Mouse (Mus musculus) limb, embryonic 13.5 days (tissue): ENCODE data around the gene Ovol2. TPM values are rescaled to one million over a fixed set of nuclear protein-coding genes. Genes with fewer than 3 reads are reported as not detected.
A peak's percentile ranks its signal among the peaks of the same experiment; 100 is the strongest.
"Not testable (repeated sequence)": the region's sequence is repeated elsewhere in the genome, so short reads cannot be mapped to it uniquely, and the experiment has no call there.

ENCODE experiments used
- ATAC-seq: fragments of 200-750 bp; cut with Nextera tagmentation; 2 replicates; pipeline ENCODE4 v1.8.0; 2017; ENCODE audit warnings: low read depth, moderate number of reproducible peaks, moderate TSS enrichment; ENCODE audit not compliant: low FRiP score
- H3K27ac ChIP-seq: fragments of 300-500 bp; sonication (generic); 2 replicates; pipeline ENCODE4 v1.5.1; 2015; ENCODE audit warnings: inconsistent platforms, mild to moderate bottlenecking, moderate library complexity
- H3K27me3 ChIP-seq: fragments of 300-500 bp; sonication (generic); 2 replicates; pipeline ENCODE4 v1.6.1; 2015; ENCODE audit warnings: mild to moderate bottlenecking, inconsistent platforms
- H3K36me3 ChIP-seq: fragments of 300-500 bp; sonication (generic); 2 replicates; pipeline ENCODE4 v1.6.1; 2015; ENCODE audit warnings: inconsistent platforms, mild to moderate bottlenecking, moderate library complexity
- H3K4me1 ChIP-seq: fragments of 300-500 bp; sonication (generic); 2 replicates; pipeline ENCODE4 v1.6.1; 2015; ENCODE audit warnings: inconsistent platforms
- H3K4me2 ChIP-seq: fragments of 300-500 bp; sonication (generic); replicated peaks from 2 replicates; pipeline ENCODE4 v1.6.1; 2015; ENCODE audit warnings: inconsistent platforms, mild to moderate bottlenecking, moderate library complexity
- H3K4me3 ChIP-seq: fragments of 300-500 bp; sonication (generic); 2 replicates; pipeline ENCODE4 v1.5.1; 2015; ENCODE audit warnings: moderate library complexity, mild to moderate bottlenecking, inconsistent platforms
- H3K9ac ChIP-seq: fragments of 300-500 bp; sonication (generic); 2 replicates; pipeline ENCODE4 v1.6.1; 2015; ENCODE audit warnings: mild to moderate bottlenecking, inconsistent platforms
- H3K9me3 ChIP-seq: fragments of 300-500 bp; sonication (generic); 2 replicates; pipeline ENCODE4 v1.6.1; 2016; ENCODE audit warnings: inconsistent platforms
- WGBS: fragments of 180-500 bp; shearing (Covaris S2); methylation state at CpG from one replicate; pipeline ENCODE4 v1.1.7; 2015; 5-methylcytosine and 5-hydroxymethylcytosine counted together
- polyA plus RNA-seq: library from polyadenylated mRNA; unstranded; fragments of >200 nt; fragmentation: Nextera tagmentation; extraction: Ambion mirVana; gene quantifications from 2 replicates; pipeline ENCODE4 v1.2.1, GENCODE M21; 2015

Ovol2 gene
- polyA plus RNA-seq, 1 experiment from 2014 or later: 1.3 TPM

GRCm38 (mm10) chr2:144338149-144338548, 6.2 kb upstream of the Ovol2 start:
- ATAC-seq, H3K9ac ChIP-seq, H3K4me3 ChIP-seq, H3K36me3 ChIP-seq, H3K4me2 ChIP-seq, H3K9me3 ChIP-seq, H3K4me1 ChIP-seq, H3K27ac ChIP-seq: not testable (repeated sequence)
- 78% methylated on average over 6 of the region's 6 CpGs for WGBS
- H3K27me3 ChIP-seq: peaks cover 35% of the 10 kb centered on the region

DNA sequence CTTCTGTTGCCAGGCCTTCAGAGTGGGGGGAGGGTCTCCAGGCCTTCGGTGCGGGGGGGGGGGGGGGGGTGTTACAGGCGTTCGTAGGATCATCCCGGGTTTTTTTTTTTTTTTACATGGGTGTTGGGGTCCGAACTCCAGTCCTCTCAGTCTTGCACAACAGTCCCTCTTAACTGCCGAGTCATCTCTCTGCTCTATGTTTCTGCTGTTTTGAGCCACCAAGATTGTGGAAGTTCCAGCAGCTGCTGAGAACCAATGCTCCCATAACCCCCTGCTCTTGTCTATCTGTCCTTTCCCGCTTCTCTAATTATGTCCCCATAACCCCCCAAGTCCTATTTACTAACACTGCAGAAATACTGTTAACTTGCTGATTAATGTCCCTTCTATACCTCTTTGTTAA, 5.8 kb upstream of the Ovol2 start:
- 75% methylated on average over 8 of the region's 8 CpGs for WGBS
- H3K9ac ChIP-seq: no peak overlapping the region
- H3K27me3 ChIP-seq: peaks cover 39% of the 10 kb centered on the region
- ATAC-seq: no peak
- no peak overlapping the region for H3K27ac ChIP-seq
- H3K4me3 ChIP-seq: no peak overlapping the region
- H3K4me1 ChIP-seq: peaks cover 8% of the 10 kb centered on the region
- H3K9me3 ChIP-seq: no peaks in the 10 kb centered on the region
- no peak overlapping the region for H3K4me2 ChIP-seq
- no peaks in the 10 kb centered on the region for H3K36me3 ChIP-seq

- no peak for ATAC-seq
- H3K9me3 ChIP-seq: no peaks in the 10 kb centered on the region
- H3K27me3 ChIP-seq: peaks cover 44% of the 10 kb centered on the region
- WGBS: 62% methylated on average over 3 of the region's 3 CpGs
- H3K4me1 ChIP-seq: peaks cover 11% of the 10 kb centered on the region
- no peak overlapping the region for H3K4me2 ChIP-seq
- H3K36me3 ChIP-seq: no peaks in the 10 kb centered on the region
- H3K4me3 ChIP-seq: no peak overlapping the region
- no peak overlapping the region for H3K9ac ChIP-seq
- H3K27ac ChIP-seq: no peak overlapping the region
These were observed 5.3 kb upstream of the Ovol2 start for GRCm38 (mm10) chr2:144337230-144337629.

DNA sequence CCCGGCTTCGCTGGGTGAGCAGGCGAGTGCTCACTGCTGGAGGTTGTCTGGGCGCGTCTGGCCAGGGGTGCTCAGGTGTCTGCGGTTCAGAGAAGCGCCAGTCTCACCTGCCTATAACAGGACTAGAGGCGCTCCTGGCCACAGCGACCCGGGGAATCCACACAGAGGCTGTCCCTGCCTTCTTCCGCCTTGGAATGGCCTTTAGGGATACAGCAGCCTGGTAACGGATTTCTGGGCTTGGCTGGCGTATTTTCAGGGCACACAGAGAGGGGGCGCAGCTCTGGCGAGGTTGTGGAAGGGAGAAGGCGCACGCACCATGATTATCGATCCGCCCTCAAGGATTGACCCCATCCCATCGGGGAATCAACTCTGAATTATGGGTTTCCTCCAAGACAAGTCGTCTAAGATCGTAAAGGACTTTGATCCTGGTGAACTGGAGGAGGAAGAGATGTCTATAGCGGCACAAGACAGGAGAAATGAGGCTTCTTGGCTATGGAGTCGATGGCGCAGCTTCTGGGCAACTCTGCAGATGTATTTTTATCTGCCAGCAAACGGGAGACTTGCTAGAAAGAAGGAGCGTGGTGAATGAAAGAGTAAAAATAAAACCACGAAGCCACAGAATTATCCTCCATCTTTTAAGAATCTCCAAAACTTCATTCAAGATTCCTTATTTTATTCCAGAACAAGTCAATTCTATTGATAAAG, 1.3 kb upstream of the Ovol2 start:
- Histone ChIP-seq H3K4me3 (peak overlapping the region; percentile 60), H3K27me3 (peaks cover 83% of the 10 kb centered on the region), H3K36me3 (no peaks in the 10 kb centered on the region), H3K27ac (no peak overlapping the region), H3K4me1 (peaks cover 36% of the 10 kb centered on the region), H3K9me3 (no peaks in the 10 kb centered on the region), H3K9ac (no peak overlapping the region), H3K4me2 (peak overlapping the region; percentile 97)
- ATAC-seq: no peak
- 7% methylated on average over 28 of the region's 28 CpGs for WGBS

GRCm38 (mm10) chr2:144332486-144332885, 540 bp upstream of the Ovol2 start:
- Histone ChIP-seq H3K9me3 (no peaks in the 10 kb centered on the region), H3K27me3 (peaks cover 91% of the 10 kb centered on the region), H3K4me1 (peaks cover 36% of the 10 kb centered on the region), H3K9ac (no peak overlapping the region), H3K4me3 (peak overlapping the region; percentile 60), H3K4me2 (peak overlapping the region; percentile 97), H3K27ac (no peak overlapping the region), H3K36me3 (no peaks in the 10 kb centered on the region)
- 7% methylated on average over 9 of the region's 9 CpGs for WGBS
- no peak for ATAC-seq

DNA sequence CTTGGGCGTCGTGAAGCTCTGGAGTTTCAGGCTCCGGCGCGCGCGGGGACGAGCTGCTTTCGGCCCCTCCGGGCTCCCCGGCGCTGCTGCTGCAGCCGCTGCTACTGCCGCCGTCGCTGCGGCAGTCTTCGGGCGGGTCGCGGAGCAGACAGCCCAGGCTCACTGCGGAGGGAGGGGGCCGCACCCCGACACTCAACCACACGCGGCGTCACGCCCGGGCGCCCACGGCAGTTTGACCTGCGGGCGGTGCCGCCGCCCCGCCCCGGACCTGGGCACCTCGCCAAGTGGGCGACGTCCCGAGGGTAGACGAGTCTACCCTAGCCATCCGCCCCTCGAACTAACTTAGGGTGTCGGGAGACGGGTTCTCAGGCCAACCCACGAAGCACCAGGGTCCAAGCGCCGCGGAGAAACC, 980 bp downstream of the Ovol2 start:
- Histone ChIP-seq H3K4me2 (peak overlapping the region; percentile 97), H3K4me1 (peaks cover 36% of the 10 kb centered on the region), H3K36me3 (no peaks in the 10 kb centered on the region), H3K27ac (no peak overlapping the region), H3K4me3 (peak overlapping the region; percentile 60), H3K27me3 (peaks cover 87% of the 10 kb centered on the region), H3K9me3 (no peaks in the 10 kb centered on the region), H3K9ac (peak overlapping the region; percentile 67)
- peak; percentile 42 for ATAC-seq
- WGBS: under 1% methylated on average over 49 of the region's 50 CpGs

DNA sequence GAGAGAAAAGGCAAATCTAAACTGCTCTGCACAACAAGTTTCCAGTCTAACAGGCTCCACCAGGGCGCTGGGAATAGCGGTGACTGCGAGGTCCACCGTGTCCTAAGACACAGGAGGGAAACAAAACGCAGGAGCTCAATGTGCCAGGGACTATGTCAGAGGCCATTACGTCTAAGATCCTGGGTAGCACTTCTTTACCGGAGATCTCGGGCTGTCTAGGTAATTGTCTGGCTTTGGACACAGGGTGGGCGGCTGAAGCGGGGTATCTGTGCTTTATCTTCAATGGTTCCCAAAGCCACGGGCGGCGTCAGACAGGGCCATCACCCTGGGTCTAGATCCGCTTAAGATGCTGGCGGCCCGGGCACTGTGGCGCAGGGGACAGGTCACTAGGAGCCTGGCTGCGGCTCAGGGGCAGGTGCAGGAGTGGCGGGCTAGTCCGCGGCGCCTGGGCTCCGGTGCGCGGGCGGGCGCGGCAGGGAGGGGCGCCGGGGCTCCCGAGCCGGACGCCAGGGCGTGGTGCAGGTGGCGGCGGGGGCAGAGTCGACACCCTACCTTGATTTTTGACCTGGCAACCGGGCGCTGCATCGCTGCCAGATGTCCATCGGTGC, 1.5 kb downstream of the Ovol2 start:
- H3K4me2 ChIP-seq: peak overlapping the region; percentile 97
- peaks cover 36% of the 10 kb centered on the region for H3K4me1 ChIP-seq
- under 1% methylated on average over 33 of the region's 41 CpGs for WGBS
- ATAC-seq: peak; percentile 4; the same call in 1 of the 2 replicates
- H3K27me3 ChIP-seq: peaks cover 83% of the 10 kb centered on the region
- peak overlapping the region; percentile 67 for H3K9ac ChIP-seq
- H3K36me3 ChIP-seq: no peaks in the 10 kb centered on the region
- H3K27ac ChIP-seq: no peak overlapping the region
- H3K9me3 ChIP-seq: no peaks in the 10 kb centered on the region
- peak overlapping the region; percentile 60 for H3K4me3 ChIP-seq

DNA sequence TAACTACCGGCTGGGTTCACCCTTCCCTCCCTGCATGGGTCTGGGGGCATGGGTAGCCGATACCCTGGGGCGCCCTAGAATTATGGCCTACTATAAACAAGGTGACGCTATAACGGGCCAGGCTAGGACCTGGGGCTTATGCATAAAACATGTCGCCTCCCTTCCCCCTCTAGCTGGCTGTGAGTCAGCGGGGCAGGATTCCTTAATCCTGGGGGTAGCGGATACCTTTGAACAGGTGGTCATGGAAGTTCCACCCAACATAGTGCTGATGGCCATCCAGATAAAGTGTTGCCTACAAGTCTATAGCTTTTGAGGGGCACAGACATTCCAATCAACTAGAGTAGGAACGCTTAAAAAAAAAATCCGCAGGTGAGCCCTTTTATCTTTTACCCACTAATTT, 2.0 kb downstream of the Ovol2 start:
- no peak for ATAC-seq
- Histone ChIP-seq H3K27me3 (peaks cover 78% of the 10 kb centered on the region), H3K36me3 (no peaks in the 10 kb centered on the region), H3K9ac (no peak overlapping the region), H3K4me2 (peak overlapping the region; percentile 97), H3K9me3 (no peaks in the 10 kb centered on the region), H3K4me3 (peak overlapping the region; percentile 60), H3K4me1 (peaks cover 36% of the 10 kb centered on the region), H3K27ac (no peak overlapping the region)
- WGBS: 2% methylated on average over 10 of the region's 10 CpGs

DNA sequence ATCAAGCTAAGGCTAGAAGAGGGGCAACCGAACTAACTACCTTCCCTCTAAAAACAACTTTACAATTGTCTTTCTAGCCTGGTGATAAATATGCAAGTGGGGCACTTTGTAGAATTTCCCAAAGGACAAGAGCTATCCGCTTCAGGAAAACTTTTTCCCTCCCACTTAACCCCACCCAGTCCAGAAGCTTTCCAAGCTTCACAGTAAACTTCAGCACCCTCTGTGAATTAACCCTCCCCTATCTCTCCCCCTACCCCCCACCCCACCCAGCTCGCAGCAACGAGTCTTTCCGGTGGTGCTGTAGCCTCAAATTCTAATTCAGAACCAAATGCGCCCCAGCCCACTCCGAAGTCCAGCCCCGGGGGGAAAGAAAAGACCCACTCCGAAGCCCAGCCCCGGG, 2.5 kb downstream of the Ovol2 start:
- peak overlapping the region; percentile 60; the same call in 1 of the 2 replicates for H3K4me3 ChIP-seq
- peaks cover 73% of the 10 kb centered on the region for H3K27me3 ChIP-seq
- no peak overlapping the region for H3K9ac ChIP-seq
- peaks cover 36% of the 10 kb centered on the region for H3K4me1 ChIP-seq
- under 1% methylated on average over 9 of the region's 10 CpGs for WGBS
- H3K4me2 ChIP-seq: peak overlapping the region; percentile 97
- no peaks in the 10 kb centered on the region for H3K9me3 ChIP-seq
- no peak overlapping the region for H3K27ac ChIP-seq
- no peak for ATAC-seq
- no peaks in the 10 kb centered on the region for H3K36me3 ChIP-seq

DNA sequence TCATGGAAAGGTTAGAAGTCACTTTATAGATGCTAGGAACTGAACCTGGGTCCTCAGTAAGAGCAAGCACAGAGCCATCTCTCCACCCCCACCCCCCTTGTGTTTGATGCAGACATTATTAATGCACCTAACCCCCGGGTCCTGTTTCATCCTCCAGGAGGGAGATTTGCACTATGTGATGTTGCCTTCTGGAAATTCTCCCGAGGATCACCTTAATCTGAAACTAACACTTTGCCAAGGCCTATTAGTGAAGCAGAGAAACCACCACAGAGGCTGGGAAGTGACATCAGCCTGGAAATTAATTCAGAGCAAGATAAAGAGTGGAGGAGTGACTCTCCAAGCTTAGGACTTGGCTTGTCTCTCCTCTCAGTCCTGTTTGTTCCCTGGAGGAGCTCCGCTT, 7.7 kb downstream of the Ovol2 start:
- no peaks in the 10 kb centered on the region for H3K4me1 ChIP-seq
- H3K27me3 ChIP-seq: peaks cover 20% of the 10 kb centered on the region
- ATAC-seq: no peak

GRCm38 (mm10) chr2:144311372-144311771, 20.6 kb downstream of the Ovol2 start:
- Histone ChIP-seq H3K9ac (no peak overlapping the region), H3K36me3 (no peaks in the 10 kb centered on the region), H3K4me2 (no peak overlapping the region), H3K9me3 (no peaks in the 10 kb centered on the region), H3K27ac (no peak overlapping the region), H3K4me1 (no peaks in the 10 kb centered on the region), H3K27me3 (no peaks in the 10 kb centered on the region), H3K4me3 (no peak overlapping the region)
- no peak for ATAC-seq
- 82% methylated on average over 2 of the region's 2 CpGs for WGBS

More for the DNA sequence above, 7.7 kb downstream of the Ovol2 start:
- Histone ChIP-seq H3K9me3 (no peaks in the 10 kb centered on the region), H3K9ac (no peak overlapping the region), H3K4me2 (no peak overlapping the region), H3K4me3 (no peak overlapping the region), H3K27ac (no peak overlapping the region), H3K36me3 (no peaks in the 10 kb centered on the region)
- WGBS: 49% methylated on average over 3 of the region's 3 CpGs

DNA sequence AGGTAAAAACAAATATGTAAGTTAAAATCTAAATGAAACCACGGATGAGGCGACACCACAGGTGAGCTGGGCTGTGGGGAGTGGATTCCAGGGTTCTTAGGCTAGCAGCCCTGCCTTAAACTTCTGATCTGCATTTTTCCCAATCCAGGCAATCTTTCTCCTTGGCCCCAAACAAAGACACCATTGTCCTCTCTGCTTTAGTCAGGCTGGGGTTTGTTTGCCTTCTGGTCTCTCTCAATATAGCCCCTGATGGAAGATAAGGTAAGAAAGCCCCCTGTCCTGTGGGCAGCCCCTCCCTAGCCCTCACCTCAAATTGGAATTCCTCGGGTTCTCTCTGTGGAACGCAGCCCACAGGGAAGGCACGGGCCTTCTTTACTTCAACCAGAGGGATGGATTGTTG, 21.7 kb downstream of the Ovol2 start:
- no peaks in the 10 kb centered on the region for H3K36me3 ChIP-seq
- ATAC-seq: no peak
- no peak overlapping the region for H3K9ac ChIP-seq
- H3K27me3 ChIP-seq: no peaks in the 10 kb centered on the region
- no peak overlapping the region for H3K4me3 ChIP-seq
- no peak overlapping the region for H3K27ac ChIP-seq
- no peak overlapping the region for H3K4me2 ChIP-seq
- H3K9me3 ChIP-seq: no peaks in the 10 kb centered on the region
- 0 out of 2 replicates have a peak, but pooled peaks cover 2% of the 10 kb centered on the region for H3K4me1 ChIP-seq
- 46% methylated on average over 5 of the region's 5 CpGs for WGBS
